Comparison of ENCODE assay signal across 30 mouse cellular contexts in the genomic region with DNA sequence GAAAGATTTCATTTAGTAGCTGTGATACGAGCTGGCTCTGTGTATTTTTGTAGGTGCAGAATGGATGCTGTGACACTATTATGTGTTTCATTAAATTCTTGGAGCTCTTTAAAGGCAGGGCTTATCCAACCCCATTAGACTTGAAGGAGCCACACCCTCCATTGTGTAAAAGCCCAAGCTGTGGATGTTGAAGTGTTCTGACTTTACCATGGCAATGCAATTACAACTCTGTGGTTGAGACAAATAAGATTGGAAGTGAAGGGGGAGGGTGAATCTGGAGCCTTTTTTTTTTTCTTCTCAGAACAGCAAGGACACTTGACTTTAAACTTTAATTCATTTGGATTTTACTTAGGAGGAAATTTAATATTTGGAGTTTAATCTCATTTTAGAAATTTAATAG. TPM values are rescaled to one million over a fixed set of nuclear protein-coding genes. Genes with fewer than 3 reads are reported as not detected.
"Had no signal": no experiment of that assay in that cellular context is flagged by ENCODE, and none has a peak within 500 bp of the region (broad histone marks: within the 10 kb centered on the region; RNA-seq: fewer than 3 reads in every experiment).

No protein-coding gene starts in this region.

- H3K4me3 ChIP-seq: limb, embryonic 10.5 days; limb, embryonic 13.5 days; liver, embryonic 12.5 days; liver, embryonic 15.5 days; lung, embryonic 15.5 days; midbrain, embryonic 15.5 days; myocyte; neural tube, embryonic 13.5 days; stomach, embryonic 15.5 days had no signal

- H3K9ac ChIP-seq: limb, embryonic 13.5 days; liver, embryonic 12.5 days; liver, embryonic 15.5 days; lung, embryonic 15.5 days; midbrain, embryonic 15.5 days; neural tube, embryonic 13.5 days; stomach, embryonic 15.5 days had no signal

- H3K36me3 ChIP-seq: limb, embryonic 10.5 days; limb, embryonic 13.5 days; liver, embryonic 12.5 days; liver, embryonic 15.5 days; lung, embryonic 15.5 days; midbrain, embryonic 15.5 days; neural tube, embryonic 13.5 days; stomach, embryonic 15.5 days had no signal

- DNase-seq: kidney, adult 18-20 months; kidney, adult 9 months; kidney, postnatal 14 days; kidney, postnatal 4 days; layer of hippocampus, adult 9-11 months; liver; lung, adult 18-20 months; lung, postnatal 4 days; right cerebral cortex, postnatal 25 days; spleen, adult 18-20 months; thymus, postnatal 25 days had no signal

- H3K27me3 ChIP-seq: limb, embryonic 13.5 days; liver, embryonic 12.5 days; liver, embryonic 15.5 days; lung, embryonic 15.5 days; midbrain, embryonic 15.5 days; neural tube, embryonic 13.5 days; stomach, embryonic 15.5 days had no signal

- H3K4me1 ChIP-seq: limb, embryonic 10.5 days; limb, embryonic 13.5 days; liver, embryonic 12.5 days; liver, embryonic 15.5 days; lung, embryonic 15.5 days; midbrain, embryonic 15.5 days; neural tube, embryonic 13.5 days; stomach, embryonic 15.5 days had no signal

- H3K9me3 ChIP-seq: limb, embryonic 10.5 days; liver, embryonic 12.5 days; liver, embryonic 15.5 days; lung, embryonic 15.5 days; midbrain, embryonic 15.5 days; neural tube, embryonic 13.5 days; stomach, embryonic 15.5 days had no signal

- H3K4me2 ChIP-seq: limb, embryonic 13.5 days; liver, embryonic 12.5 days; liver, embryonic 15.5 days; lung, embryonic 15.5 days; midbrain, embryonic 11.5 days; midbrain, embryonic 15.5 days; neural tube, embryonic 13.5 days; stomach, embryonic 15.5 days had no signal

- ATAC-seq: liver, embryonic 12.5 days; midbrain, embryonic 15.5 days had no signal

- H3K27ac ChIP-seq: limb, embryonic 10.5 days; limb, embryonic 13.5 days; liver, embryonic 12.5 days; liver, embryonic 15.5 days; lung, embryonic 15.5 days; midbrain, embryonic 15.5 days; neural tube, embryonic 13.5 days; stomach, embryonic 15.5 days had no signal

RNA-seq across cellular contexts. Expression of a gene that starts 13.9 kb away (rescaled TPM):
- total RNA-seq: layer of hippocampus, adult 18-20 months; layer of hippocampus, postnatal 25 days; left cerebral cortex, adult 18-20 months; left cerebral cortex, postnatal 25 days; megakaryocyte progenitor cell, adult 5-6 weeks; megakaryocyte-erythroid progenitor cell, adult 5-6 weeks; monocyte, adult 5-6 weeks; neutrophil, adult 5-6 weeks had no signal
- polyA plus RNA-seq: limb, embryonic 10.5 days; limb, embryonic 13.5 days; midbrain, embryonic 11.5 days; midbrain, embryonic 15.5 days; myocyte; urinary bladder, adult 2 months had no signal

RNA-seq across cellular contexts. Expression of a gene that starts 51.2 kb away (rescaled TPM):
- total RNA-seq: neutrophil, adult 5-6 weeks had no signal
